Mouse (Mus musculus) heart, postnatal 0 days (tissue): Measurements from ENCODE around the gene Zfp185. TPM values are rescaled to one million over a fixed set of nuclear protein-coding genes. Genes with fewer than 3 reads are reported as not detected.

Experiments used
- ATAC-seq: fragments of 200-750 bp; cut with Nextera tagmentation; 2 replicates; pipeline ENCODE4 v1.8.0; 2017; ENCODE audit warnings: low read depth, moderate number of reproducible peaks, moderate library complexity; ENCODE audit not compliant: insufficient read depth
- DNase-seq: peaks from one replicate; pipeline ENCODE4 v3.0.0-alpha.2; 2016; ENCODE audit warnings: low spot score
- H3K27ac ChIP-seq: fragments of 300-500 bp; sonication (generic); 2 replicates; pipeline ENCODE4 v1.5.1; 2014; ENCODE audit warnings: low read depth, mild to moderate bottlenecking
- H3K27me3 ChIP-seq: fragments of 300-500 bp; sonication (generic); 2 replicates; pipeline ENCODE4 v1.6.1; 2014; ENCODE audit warnings: low read length, mixed read lengths; ENCODE audit not compliant: control insufficient read depth, insufficient read depth
- H3K36me3 ChIP-seq: fragments of 300-500 bp; sonication (generic); replicated peaks from 2 replicates; pipeline ENCODE4 v1.6.1; 2014; ENCODE audit warnings: low read length, mixed read lengths; ENCODE audit not compliant: control insufficient read depth, insufficient read depth
- H3K4me1 ChIP-seq: fragments of 300-500 bp; sonication (generic); 2 replicates; pipeline ENCODE4 v1.6.1; 2014; ENCODE audit warnings: antibody characterized with exemption; ENCODE audit not compliant: control insufficient read depth, insufficient read depth
- H3K4me2 ChIP-seq: fragments of 300-500 bp; sonication (generic); 2 replicates; pipeline ENCODE4 v1.6.1; 2014; ENCODE audit warnings: low read depth, mild to moderate bottlenecking, low read length, moderate library complexity
- H3K4me3 ChIP-seq: fragments of 300-500 bp; sonication (generic); 2 replicates; pipeline ENCODE4 v1.5.1; 2014; ENCODE audit warnings: low read depth, low read length
- H3K9ac ChIP-seq: fragments of 300-500 bp; sonication (generic); replicated peaks from 2 replicates; pipeline ENCODE4 v1.6.1; 2014; ENCODE audit warnings: low read depth, low read length, mixed read lengths
- H3K9me3 ChIP-seq: fragments of 300-500 bp; sonication (generic); replicated peaks from 2 replicates; pipeline ENCODE4 v1.6.1; 2016; ENCODE audit warnings: low read length; ENCODE audit not compliant: control insufficient read depth
- CTCF ChIP-seq: IDR thresholded peaks from 2 replicates; pipeline ENCODE4 v1.5.1; 2016; ENCODE audit warnings: antibody characterized with exemption, control low read depth, low read depth
- EP300 ChIP-seq: IDR thresholded peaks from 2 replicates; pipeline ENCODE4 v1.6.1; 2016; ENCODE audit warnings: antibody characterized with exemption, low read depth
- WGBS: fragments of 180-500 bp; shearing (Covaris S2); extraction: QIAGEN DNeasy Blood & Tissue Kit; methylation state at CpG from one replicate; pipeline ENCODE4 v1.1.7; 2014; 5-methylcytosine and 5-hydroxymethylcytosine counted together
- polyA plus RNA-seq: library from polyadenylated mRNA; unstranded; fragments of >200 nt; fragmentation: Nextera tagmentation; extraction: Ambion mirVana; gene quantifications from 2 replicates; pipeline ENCODE4 v1.2.1, GENCODE M21; 2015
- total RNA-seq: library from RNA; depleted of rRNA; stranded (reverse); fragments of >200 nt; gene quantifications from 2 replicates; pipeline ENCODE4 v1.2.3, GENCODE M21; 2014; ENCODE audit warnings: low replicate concordance

The Zfp185 gene
- total and polyA plus RNA-seq, 2 experiments from 2014 or later: 0.61 to 1.5 TPM

GRCm38 (mm10) chrX:72982831-72983230 lies 4.3 kb upstream of the Zfp185 start:
- H3K36me3 ChIP-seq: no peaks in the 10 kb centered on the region
- ATAC-seq (no peak), DNase-seq (no peak)
- no peak overlapping the region for H3K4me3 ChIP-seq
- H3K27me3 ChIP-seq: no peaks in the 10 kb centered on the region
- H3K9ac ChIP-seq: no peak overlapping the region
- H3K9me3 ChIP-seq: no peaks in the 10 kb centered on the region
- no peak for TF ChIP-seq CTCF
- TF ChIP-seq EP300: no peak
- H3K4me2 ChIP-seq: no peak overlapping the region
- H3K4me1 ChIP-seq: no peaks in the 10 kb centered on the region
- 62% methylated on average over 6 of the region's 6 CpGs for WGBS
- H3K27ac ChIP-seq: no peak overlapping the region

- H3K4me1 ChIP-seq: no peaks in the 10 kb centered on the region
- no peak for TF ChIP-seq EP300
- no peak for TF ChIP-seq CTCF
- H3K4me3 ChIP-seq: no peak overlapping the region
- ATAC-seq (no peak), DNase-seq (no peak)
- H3K36me3 ChIP-seq: no peaks in the 10 kb centered on the region
- 60% methylated on average over 2 of the region's 2 CpGs for WGBS
- no peak overlapping the region for H3K27ac ChIP-seq
- H3K9ac ChIP-seq: no peak overlapping the region
- H3K4me2 ChIP-seq: no peak overlapping the region
- H3K9me3 ChIP-seq: no peaks in the 10 kb centered on the region
- no peaks in the 10 kb centered on the region for H3K27me3 ChIP-seq
Measured at GRCm38 (mm10) chrX:72985607-72986006, 1.5 kb upstream of the Zfp185 start.

DNA sequence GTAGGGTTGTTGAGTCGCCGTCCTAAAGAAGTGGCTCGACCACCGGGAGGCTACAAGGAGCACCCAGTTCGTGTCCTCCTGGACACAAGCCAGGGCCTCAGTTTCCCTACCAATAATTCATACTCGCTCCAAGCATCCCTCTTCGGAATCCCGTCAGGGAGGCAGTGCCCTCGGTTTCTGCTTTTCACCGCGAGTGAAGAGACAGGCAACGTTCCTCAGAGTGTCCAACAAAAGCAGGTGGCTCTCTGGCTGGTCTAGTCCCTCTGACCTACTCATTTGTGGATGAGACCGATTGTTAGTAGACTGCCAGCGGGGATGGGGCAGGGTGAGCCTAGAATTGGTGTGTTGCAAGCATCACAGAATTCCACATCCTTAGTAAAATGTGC lies 374 bp downstream of the Zfp185 start:
- Histone ChIP-seq H3K27ac (no peak overlapping the region), H3K27me3 (no peaks in the 10 kb centered on the region), H3K9me3 (no peaks in the 10 kb centered on the region), H3K36me3 (no peaks in the 10 kb centered on the region), H3K4me1 (no peaks in the 10 kb centered on the region), H3K9ac (peak overlapping the region; percentile 30; the same call in 1 of the 2 replicates), H3K4me3 (peak overlapping the region; percentile 45), H3K4me2 (peak overlapping the region; percentile 70)
- 28% methylated on average over 14 of the region's 14 CpGs for WGBS
- no peak for TF ChIP-seq CTCF
- no peak for TF ChIP-seq EP300
- no peak for DNase-seq
- no peak for ATAC-seq

DNA sequence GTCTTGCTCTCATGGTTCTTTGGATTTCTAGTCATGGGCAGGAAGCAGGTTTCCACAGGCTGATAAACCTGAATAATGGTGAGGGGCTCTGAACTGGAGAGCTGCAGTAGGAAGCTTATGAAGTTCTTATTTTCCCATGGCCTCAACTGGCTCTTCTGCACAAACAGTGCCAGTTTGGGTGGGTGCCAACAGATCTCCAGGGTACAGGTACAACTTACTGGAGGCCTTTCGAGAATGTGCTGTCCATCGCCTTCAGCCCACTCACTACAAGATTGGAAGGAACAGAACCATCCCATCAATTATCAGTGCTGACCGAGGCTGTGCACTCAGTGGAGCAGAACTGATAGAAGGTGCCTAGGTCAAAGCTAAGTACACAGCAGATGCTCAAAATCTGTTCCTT lies 1.3 kb downstream of the Zfp185 start:
- 80% methylated on average over 3 of the region's 3 CpGs for WGBS
- no peak for DNase-seq

DNA sequence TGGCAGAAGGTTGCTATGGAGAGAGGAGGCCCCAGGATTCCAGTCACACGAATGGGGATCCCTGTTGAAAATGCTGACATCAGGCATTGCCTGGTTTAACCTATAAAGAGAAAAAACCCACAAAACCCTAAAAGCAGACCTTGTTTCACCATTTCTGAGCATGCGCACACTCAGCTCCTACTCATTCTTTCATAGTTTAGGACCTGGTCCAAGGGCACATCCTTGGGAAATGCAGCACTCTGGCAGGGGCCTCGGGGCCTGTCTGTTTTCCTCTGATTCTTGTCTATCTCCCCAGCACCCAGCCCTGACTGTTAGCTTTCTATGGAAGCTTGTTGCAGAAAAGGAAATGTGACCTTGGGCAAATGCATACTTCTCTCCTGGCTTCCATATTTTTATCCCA lies 3.4 kb downstream of the Zfp185 start:
- no peaks in the 10 kb centered on the region for H3K36me3 ChIP-seq
- TF ChIP-seq CTCF (no peak), EP300 (no peak)
- H3K4me3 ChIP-seq: no peak overlapping the region
- H3K4me2 ChIP-seq: no peak overlapping the region
- ATAC-seq (no peak), DNase-seq (no peak)
- no peak overlapping the region for H3K27ac ChIP-seq
- H3K27me3 ChIP-seq: no peaks in the 10 kb centered on the region
- H3K9ac ChIP-seq: no peak overlapping the region
- H3K4me1 ChIP-seq: no peaks in the 10 kb centered on the region
- 52% methylated on average over 3 of the region's 3 CpGs for WGBS
- H3K9me3 ChIP-seq: no peaks in the 10 kb centered on the region

More for the DNA sequence above, 1.3 kb downstream of the Zfp185 start:
- Histone ChIP-seq H3K4me2 (no peak overlapping the region), H3K9ac (no peak overlapping the region), H3K9me3 (no peaks in the 10 kb centered on the region), H3K27ac (no peak overlapping the region), H3K4me1 (no peaks in the 10 kb centered on the region), H3K27me3 (no peaks in the 10 kb centered on the region), H3K36me3 (no peaks in the 10 kb centered on the region), H3K4me3 (no peak overlapping the region)
- TF ChIP-seq CTCF (no peak), EP300 (no peak)
- no peak for ATAC-seq

- H3K36me3 ChIP-seq: no peaks in the 10 kb centered on the region
Measured at GRCm38 (mm10) chrX:72992291-72992919, 5.3 kb downstream of the Zfp185 start.

More at GRCm38 (mm10) chrX:72992291-72992919, 5.3 kb downstream of the Zfp185 start:
- TF ChIP-seq CTCF: peak; percentile 41
- no peak for TF ChIP-seq EP300
- no peak overlapping the region for H3K4me2 ChIP-seq
- H3K4me1 ChIP-seq: no peaks in the 10 kb centered on the region
- ATAC-seq: no peak
- DNase-seq: no peak
- H3K27ac ChIP-seq: no peak overlapping the region
- H3K27me3 ChIP-seq: no peaks in the 10 kb centered on the region
- no peak overlapping the region for H3K9ac ChIP-seq
- H3K9me3 ChIP-seq: no peaks in the 10 kb centered on the region
- H3K4me3 ChIP-seq: no peak overlapping the region
- WGBS: 49% methylated on average over 5 of the region's 5 CpGs
